Mouse (Mus musculus) cortical plate, adult 2 months (tissue): ENCODE measurements around the gene Gm20937. TPM values are rescaled to one million over a fixed set of nuclear protein-coding genes. Genes with fewer than 3 reads are reported as not detected.
"Not testable (repeated sequence)": the region's sequence is repeated elsewhere in the genome, so short reads cannot be mapped to it uniquely, and the experiment has no call there.

Experiments used
- H3K27ac ChIP-seq: fragments of 200-500 bp; 2 replicates; pipeline ENCODE4 v1.5.1; 2012; ENCODE audit warnings: low read length, control low read depth, inconsistent platforms; ENCODE audit not compliant: insufficient read depth
- H3K4me1 ChIP-seq: fragments of 200-500 bp; 2 replicates; pipeline ENCODE4 v1.6.1; 2011; ENCODE audit warnings: low read length; ENCODE audit not compliant: control insufficient read depth, insufficient read depth
- H3K4me3 ChIP-seq: fragments of 200-500 bp; 2 replicates; pipeline ENCODE4 v1.5.1; 2011; ENCODE audit warnings: mild to moderate bottlenecking, low read length, control low read depth; ENCODE audit not compliant: insufficient read depth
- polyA plus RNA-seq: library from polyadenylated mRNA; depleted of rRNA; stranded (reverse); fragments of >200 nt; gene quantifications from 2 replicates; pipeline ENCODE4 v1.2.3, GENCODE M21; 2012; rRNA removed

Gene Gm20937
- polyA plus RNA-seq = not detected in 2 replicates

DNA sequence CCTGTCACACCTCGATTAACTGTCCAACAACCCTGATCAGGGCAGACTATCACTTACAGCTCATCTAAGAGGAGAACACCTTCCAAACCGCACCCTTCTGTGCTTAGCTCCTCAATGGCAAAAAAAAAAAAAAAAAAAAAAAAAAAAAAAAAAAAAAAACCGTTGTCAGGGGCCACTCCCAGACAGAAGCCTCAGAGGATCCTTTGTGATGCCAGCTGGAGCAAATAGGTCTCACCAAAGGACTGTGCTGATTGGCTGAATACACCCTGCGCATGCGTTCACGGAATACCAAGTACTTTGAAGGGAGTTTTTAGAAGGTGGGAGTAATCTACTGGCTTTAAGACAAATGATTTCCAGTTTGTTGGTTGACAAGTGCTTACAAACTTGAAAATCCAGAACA, at the start of gene Gm20937:
Gm20937 (minus strand) TSS at position 101 of the 400 bp plus-strand sequence.
- H3K27ac ChIP-seq, H3K4me3 ChIP-seq, H3K4me1 ChIP-seq: not testable (repeated sequence)

Other genes starting within 250 kb of the Gm20937 start
- not detected in 2 replicates for gene Gm20816, start 243.1 kb upstream of the Gm20937 start, polyA plus RNA-seq